Mouse (Mus musculus) skeletal muscle tissue, adult 2 months (tissue): ENCODE results near the gene Ppargc1a.

Experiments
- DNase-seq: peaks from one replicate; pipeline ENCODE4 v3.0.0-alpha.2; 2012; ENCODE audit warnings: low read depth, low spot score

Gene Ppargc1a

DNA sequence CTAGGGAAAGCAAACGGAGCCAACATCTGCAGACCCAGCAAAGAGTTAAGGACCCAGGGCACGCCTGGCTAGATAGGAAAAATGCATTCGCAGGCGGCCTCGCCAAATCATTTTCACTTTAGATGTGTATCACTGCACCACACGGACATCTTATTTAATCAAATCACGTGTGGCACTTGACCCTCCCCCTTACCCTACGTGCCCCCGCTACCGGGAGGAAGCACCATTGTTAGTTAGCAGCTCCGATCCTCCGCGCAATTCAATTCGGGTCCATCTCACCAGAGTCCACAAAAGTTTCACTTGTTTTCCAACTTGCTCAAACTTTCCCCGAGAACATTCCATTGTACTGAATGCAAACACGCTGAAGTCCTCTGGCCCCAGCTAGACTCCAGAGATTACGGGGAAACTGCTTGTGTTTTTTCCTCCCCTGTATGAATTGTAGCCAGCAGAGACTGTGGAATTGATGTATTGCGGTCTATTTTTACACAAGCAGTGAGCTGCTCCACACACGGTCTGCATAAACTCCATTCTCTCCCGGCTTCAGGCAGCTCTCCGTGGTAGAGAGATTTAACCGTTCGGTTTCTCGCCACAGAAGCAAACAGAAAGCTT lies 14.9 kb downstream of the Ppargc1a start:
- DNase-seq: peak; percentile 69

DNA sequence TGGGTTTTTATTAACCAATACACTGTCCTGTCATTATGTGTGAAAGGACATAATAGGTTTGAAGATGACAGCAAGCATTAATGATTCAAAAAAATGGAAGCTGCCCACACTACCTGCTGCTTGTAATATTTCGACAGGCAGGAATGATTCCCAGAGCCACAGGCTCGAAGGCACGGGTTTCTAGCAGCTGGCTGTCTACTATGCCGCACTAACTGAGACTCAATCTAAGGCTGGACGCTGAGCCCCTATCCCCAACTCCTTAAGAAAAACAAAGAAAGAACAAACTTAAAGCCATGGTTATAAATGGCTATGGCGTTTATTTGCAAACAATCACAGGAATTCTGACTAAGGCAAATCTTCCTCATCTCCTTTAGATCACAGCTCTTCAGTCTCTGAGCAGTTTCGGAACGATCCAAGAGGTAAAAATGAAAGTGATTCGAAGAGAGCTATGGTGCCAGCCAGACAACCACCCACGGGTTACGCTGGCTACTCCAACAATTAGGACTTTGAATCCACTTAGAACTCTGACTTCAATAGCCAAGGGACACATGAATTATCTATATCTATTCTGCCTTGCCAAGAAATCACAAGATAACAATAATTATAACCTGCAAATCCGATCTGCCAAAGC lies 15.6 kb downstream of the Ppargc1a start:
- DNase-seq: peak; percentile 13

DNA sequence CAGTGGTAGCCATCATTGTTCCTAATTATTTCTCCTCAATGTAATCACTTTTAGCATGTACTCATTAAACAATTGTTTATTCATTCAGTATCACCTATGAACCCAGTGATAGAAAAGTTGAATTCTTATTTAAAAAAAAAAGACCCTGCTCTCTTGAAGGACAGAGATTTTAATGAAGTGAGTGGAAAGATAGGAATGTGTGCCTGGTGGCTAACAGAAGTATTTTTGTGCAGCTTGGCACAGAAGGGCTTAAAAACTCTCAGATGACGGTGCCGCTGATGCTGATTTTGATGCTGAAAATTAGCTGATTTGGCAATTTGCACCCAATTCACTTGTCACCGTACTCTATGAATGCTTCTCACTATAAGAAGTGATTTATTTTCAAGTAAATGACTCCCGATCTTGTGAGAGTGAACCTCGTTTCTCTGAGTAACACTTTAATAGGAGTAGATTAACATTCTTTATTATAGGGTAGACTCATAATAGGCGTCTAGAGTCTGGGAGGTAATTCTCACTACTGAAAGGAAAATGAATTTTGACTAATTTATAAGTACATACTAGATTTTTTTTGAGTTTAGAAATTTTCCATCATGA lies 20.0 kb downstream of the Ppargc1a start:
- no peak for DNase-seq

DNA sequence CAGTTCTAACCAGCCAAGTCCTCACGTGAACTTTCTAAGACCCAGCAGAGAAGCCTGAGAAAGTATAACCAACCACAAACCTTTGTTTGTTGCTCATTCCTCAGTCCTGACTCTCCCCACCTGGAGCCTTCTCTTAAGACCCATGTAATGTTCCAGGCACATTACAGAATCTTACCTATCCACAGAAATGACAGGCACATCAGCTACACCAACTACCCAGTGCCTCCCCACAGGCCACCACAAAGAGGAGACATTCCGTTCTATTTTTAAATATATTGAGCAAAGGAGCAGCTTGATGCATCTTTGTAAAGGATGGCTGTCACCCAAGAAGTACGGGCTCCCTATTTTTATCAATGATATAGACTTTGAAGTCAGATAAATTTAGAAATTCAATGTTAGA lies 20.7 kb downstream of the Ppargc1a start:
- no peak for DNase-seq

DNA sequence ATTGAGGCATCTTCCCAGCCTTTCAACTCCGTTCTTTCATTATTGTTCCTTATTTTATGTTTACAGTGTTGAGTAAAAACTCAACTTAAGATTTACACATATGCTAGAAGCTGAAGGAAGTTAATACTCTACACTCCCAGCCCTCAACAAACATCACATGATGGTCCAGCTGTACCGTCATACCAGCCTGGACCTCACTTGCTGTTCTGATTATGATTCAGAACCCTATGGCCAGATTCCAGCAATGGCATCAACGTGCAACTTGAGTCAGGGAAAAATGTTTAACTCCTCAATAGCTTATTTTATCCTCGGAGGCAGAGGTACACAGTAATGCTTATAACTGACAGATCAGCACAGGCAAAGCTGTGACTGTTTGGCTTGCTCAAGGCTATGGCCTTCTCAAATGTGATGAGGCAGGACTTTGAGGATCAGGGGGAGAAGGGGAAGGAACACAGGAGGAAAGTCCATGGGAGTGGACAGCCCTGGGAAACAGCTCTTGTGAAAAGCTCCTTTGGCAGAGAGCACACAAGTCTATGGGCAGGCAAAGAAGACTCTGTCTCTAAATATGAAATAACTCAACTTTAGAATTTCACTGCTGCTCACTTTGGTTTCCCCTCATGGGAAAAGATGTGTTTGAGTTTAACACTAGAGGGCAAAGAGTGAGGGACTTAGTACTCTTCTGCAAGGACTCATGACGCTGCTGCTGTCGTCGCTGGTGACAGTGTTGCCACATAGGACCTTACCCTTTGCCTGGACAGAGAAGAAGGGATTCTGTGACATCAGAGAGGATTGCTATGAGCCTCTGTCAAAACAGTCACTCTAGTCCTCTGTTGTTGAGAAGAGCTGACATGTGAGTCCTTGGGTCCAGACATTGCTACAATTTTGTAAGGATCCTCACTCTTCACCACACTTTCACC lies 22.1 kb downstream of the Ppargc1a start:
- DNase-seq: no peak

DNA sequence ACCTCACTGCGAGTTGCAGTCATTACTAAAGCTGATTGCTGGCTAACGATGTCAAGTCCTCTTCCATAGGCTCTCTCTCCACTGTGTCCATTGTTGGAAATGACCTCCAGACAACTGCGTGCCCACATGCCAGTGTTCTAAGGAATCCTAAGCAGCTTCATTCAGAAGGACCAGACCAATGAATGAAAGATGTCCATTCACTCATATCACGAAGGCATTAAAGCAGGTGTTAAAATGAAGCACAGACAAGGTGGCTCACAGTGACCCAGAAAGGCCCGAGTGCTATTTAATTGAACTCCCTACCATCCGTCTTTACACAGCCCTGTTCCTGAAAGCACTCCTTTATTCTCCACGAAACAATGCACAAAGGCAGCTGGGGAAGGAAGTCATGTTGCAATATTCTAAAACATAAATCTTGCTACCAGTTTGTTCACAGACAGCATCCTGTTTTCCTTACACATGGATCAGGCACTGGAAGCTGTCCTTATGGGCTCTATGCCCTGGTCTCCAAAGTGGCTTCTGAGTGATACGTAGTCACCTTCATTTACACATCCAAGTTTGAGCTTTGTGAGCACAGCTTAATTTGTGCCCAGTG lies 23.3 kb downstream of the Ppargc1a start:
- no peak for DNase-seq

DNA sequence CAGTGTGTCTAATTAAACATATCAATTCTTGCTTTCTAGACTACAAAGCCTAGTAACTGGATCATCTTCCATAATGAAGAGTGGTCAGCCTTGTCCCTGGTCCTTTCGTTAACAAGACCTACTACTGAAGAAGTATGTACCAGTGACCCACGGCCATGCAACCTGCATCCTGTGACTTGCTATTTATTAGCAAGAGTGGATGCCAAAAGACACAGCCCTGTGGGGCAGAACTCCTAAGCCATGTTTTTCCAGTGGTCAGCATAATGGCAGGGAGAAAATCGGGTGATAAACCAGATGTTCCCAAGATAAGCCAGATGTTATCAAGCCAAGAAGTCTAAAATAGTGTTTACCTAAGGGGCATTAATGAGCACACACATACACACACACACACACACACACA lies 26.0 kb downstream of the Ppargc1a start:
- DNase-seq: no peak

DNA sequence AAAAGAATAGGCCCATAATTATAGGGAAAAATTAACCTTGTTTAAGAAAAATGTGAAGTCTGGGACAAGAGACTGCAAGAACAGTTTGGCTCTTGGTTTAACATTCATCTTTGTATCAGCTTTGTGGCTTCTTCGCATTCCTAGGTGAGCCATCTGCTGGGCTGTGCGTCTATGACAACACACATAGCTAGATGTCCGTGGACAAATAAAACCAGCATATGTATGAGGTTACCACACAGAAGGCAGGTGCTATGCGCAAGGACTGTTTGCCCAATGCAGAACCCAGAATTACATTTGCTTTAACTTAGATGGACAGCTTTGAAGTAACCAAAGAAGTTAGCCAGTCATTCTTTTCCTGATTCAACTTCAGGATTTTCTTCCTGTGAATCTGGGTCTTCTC lies 26.7 kb downstream of the Ppargc1a start:
- no peak for DNase-seq

DNA sequence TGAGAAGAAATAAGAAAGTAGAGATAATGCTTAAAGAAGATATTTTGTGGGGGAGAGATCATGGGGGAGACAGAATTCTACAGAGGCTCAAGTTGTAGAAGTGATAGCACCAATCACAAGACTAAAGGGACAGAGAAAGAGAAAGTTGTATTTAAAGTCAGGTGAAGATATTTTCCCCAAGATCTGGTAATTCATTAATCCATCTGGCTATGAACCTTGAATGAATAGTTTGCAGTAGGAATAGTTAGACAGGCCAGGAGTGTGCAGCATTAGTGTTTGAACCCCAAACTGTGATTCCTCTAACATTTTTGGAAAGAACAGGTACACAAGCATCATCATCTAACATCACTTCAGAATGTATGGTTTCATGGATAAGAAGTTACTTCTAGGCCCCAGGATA lies 28.0 kb downstream of the Ppargc1a start:
- DNase-seq: no peak

DNA sequence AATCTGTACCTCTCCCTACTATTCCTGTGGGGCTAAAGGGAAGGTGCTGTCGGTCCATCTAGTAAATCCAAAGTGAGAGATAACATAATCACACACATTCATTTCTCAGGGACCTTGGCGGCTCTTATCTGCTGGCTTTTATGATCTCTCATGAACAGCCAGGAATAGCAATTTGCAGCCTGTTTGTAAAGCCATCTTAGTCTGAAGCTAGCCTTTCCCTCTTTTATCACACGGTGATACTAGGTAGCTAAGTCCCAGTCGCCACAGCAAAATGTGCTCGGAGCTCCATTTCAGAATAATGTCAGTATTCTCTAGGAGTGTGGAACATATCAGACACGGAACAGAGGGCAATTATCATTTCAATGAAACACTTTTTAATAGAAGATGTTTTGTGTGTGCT lies 29.2 kb downstream of the Ppargc1a start:
- no peak for DNase-seq

DNA sequence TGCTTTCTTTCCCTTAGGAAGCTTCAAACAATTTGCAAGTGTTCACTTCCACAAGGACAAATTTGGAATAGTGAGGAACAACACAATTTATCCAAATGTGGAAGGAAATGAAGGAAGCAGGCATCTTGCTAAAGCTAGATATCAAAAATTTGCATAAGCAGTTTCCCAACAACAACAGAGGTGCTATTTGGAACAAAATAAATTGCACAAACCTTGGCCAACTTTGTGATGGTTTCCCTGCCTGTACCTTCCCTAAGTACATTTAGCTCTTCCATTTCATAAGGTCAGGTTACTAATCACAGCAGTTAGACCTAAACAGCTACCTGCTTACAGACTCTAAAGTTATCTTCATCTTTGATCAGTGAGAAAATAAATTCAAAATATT lies 29.9 kb downstream of the Ppargc1a start:
- DNase-seq: no peak

DNA sequence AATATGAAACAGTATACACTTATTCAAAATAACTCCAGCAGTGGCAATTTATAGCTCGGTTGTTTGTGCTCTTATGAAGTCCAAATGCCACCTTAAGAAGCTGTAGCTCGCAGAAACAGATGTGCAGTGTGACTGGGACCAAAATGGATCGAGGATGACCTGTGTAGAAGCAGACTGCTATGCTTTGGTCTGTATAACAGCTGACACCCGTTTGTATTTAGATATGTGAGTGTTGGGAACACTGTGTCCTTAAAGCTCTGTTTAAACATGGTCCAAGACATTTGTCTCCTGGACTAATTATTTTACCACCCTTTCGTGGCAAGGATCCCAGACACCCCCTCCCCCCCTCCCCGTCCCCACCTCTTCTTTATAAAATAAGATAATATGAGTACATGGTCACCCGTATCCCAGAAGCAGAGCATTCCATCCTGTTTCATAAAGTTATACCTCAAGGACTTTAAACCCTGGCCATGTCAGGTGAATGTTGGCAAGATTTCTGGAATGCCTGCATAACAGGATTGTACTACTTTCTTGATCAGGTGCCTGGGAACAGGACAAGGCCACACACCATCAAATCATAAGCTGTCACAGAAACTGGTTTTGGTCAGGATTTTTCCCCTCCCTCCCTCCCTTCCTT lies 30.4 kb downstream of the Ppargc1a start:
- DNase-seq: peak; percentile 42

DNA sequence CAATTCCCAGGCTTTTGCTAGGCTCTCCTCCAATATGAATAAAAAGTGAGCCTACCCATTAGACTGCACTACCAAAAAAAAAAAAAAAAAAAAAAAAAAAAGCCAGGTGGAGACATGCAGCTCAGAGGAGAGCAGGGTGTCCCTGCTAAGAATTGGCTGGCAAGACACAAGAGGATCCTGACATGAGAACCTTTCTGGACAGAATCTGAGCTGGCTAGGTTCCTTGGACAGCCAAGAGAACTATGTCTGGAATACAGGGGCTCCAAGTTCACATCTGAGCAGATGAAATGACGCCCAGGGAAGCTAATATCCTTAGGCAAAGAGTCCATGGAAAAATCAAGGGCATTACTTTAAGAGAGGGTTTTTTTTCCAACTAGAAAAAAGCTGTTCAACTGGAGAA lies 33.1 kb downstream of the Ppargc1a start:
- DNase-seq: peak; percentile 89

DNA sequence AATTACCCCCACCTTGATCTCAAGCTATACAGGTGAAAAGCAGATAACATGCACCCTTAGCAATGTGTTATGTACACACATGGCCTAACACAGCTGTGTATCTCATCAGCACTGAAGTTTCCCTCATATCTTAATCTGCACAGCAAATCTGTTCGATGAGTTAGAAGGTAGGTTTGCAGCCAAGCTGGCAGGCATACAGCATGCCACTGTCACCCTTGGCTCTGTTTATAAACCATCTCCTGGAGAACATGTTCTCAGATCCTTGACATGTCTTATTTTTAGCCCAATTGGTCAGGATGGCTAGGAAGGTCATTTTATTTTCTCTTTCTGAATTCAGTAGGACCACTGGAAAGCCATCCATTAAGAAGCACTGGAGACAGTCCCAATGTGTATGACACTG lies 36.2 kb downstream of the Ppargc1a start:
- DNase-seq: peak; percentile 63

DNA sequence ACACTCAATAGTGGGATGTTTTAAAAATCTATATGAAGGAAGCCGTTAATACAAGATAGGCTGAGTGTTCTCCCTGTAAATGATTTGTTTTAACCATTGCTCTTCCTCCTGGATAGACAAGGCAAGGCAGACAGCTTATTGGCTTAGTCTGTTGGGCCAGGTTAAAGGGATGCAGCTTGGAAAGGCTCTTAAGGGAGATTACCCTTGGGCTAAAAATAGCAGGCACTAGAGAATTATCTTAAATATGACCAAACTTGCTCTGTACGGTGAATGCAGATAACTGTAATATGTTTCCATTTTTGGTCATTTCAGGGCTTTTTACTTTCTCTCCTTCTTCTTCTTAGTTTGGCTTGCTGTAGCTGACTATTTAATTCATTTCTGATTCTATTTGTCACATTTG lies 38.1 kb downstream of the Ppargc1a start:
- DNase-seq: no peak

DNA sequence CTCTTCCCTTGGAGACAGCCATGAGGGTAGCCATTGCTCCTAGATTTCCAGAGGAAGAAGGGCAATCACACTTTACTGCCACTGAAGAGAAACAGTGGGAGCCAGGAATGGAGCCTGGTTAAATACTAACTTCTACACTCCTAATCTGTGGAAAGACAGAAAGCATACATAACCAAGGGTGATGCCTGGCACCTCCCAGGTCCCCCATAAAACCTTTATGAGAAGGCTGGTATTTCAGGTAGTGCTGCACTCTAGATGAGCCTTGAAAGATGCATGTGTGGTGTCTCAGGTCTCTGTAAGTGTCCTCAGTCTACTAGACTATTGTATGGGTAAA lies 39.4 kb downstream of the Ppargc1a start:
- DNase-seq: no peak

DNA sequence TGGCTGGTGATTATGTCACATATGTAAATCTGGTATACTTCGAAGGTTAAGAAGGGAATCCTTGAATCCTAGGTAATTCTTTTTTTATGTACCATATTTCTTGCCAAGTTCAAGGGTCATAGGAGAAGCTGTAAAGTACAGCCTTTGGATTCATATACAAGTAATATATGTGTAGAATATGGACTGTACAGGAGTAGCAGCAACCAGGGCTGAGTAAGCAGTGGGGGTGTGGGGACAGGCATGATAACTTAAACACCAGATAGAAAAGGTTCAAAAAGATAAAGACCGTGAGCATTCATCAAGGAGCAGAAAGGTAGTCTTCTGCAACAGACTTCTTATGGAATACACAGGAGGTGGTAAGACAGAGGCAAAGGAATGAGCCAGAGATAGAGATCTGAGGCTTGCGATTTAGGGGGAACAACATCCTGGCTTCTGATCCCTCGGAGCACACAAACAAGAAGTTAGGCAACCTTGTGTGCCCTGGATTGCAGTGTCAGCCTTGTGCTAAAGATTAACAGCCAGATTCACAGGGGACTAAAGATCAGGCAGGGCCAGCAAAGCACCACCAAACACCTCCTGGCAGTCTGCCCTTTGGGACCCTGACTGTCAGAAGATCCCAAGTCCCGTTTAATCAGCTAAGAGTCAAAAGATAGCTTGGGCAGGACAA lies 39.9 kb downstream of the Ppargc1a start:
- DNase-seq: no peak

DNA sequence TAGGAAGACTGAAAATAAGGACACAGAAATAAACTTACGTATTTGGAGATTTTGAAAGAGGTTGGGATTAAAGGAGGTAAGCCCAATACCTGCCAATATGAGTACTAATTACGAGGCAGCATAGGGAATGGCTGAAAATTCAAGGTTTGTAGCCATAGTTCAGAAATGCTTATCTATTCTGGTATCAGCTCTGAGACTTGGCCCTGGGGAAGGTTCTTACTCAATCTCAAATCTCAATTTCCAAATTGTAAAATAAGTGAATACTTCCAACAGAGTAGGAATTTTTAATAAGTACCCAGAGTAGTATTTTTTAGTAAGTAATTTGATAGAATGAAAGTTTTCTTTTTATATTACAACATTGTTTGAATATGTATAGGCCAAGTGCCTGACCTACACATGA lies 41.7 kb downstream of the Ppargc1a start:
- DNase-seq: no peak

DNA sequence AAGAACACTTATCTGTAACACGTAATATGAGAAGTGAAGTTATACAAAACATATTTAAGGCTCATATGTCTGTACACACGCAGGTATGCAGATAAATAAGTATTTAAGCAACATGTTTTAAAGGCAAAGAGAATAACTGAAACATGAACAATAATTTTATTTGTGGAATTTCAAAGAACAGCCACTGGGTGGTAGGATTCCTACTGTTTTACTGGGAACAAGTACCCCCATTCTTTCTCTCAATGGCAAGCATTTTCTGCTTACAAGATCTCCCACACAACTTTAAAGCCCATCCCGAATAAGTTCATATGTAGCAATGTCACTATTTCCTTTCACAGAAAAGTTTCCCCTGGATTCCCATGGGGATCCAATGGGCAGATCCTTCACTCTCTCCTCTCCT lies 46.7 kb downstream of the Ppargc1a start:
- no peak for DNase-seq

DNA sequence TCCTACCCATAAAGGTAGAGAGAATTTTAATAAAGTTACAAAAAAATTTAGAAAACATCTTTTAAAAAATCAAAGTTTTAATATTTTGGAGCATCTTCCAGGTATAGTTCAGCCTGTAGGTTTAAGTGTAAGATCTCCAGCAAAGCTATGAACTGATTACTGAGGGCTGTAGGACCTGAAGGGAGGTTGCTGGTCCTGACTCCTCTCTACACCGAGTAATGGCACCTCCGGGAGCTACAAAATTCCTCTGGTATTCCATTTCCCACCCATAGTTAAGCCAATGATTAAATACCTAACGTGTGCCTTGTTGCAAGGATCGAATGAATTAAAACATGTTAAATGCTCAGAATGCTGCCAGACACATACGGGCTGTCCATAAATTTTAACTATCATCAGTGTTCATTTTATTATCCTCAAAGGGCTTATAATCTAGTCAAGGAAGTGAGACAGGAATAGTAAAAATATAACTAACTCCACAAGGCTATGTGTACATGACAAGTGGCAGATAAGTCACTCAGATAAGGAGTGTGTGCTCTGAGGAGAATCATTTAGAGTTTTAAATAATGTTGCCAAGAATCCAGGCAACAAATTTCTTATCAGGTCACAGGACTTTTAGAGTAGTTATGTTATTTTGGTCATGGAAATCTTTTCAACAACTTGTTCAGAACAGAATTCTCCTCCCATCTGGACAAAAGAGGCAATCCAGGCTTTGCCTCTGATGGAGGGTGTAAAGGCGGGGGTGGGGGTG lies 49.9 kb downstream of the Ppargc1a start:
- no peak for DNase-seq
